Comparison of ENCODE assay signal across 8 mouse cellular contexts in the genomic region with DNA sequence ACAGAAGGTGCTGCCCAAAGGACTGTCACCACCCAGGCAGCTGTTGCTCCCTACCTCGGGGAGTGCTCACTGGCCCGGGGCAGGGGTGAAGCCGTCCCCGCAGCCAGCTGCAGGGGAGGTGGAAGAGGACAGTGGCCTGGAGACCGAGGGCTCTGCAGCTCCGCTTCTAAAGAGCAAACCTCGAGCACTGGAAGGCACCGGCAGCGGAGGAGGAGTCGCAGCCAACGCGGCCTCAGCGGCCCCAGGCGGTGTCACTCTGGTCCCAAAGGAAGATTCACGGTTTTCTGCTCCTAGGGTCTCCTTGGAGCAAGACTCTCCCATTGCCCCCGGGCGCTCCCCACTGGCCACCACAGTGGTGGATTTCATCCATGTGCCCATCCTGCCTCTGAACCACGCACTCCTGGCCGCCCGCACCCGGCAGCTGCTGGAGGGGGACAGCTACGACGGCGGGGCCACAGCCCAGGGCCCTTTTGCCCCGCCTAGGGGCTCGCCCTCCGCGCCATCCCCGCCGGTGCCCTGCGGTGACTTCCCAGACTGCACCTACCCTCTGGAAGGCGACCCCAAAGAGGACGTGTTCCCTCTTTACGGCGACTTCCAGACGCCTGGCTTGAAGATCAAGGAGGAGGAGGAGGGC. TPM values are rescaled to one million over a fixed set of nuclear protein-coding genes. Genes with fewer than 3 reads are reported as not detected.
DNase-seq lines count a peak whose midpoint lies in the region; ATAC-seq lines count a peak whose summit lies in the region.

No protein-coding gene starts in this region.

- no peaks in the 10 kb centered on the region for H3K36me3 ChIP-seq in heart, embryonic 16.5 days (ENCODE audit: control insufficient read depth, insufficient read depth)
- no peaks in the 10 kb centered on the region for H3K36me3 ChIP-seq in lung, embryonic 16.5 days (ENCODE audit: control insufficient read depth, insufficient read depth, low read length)

- peak; percentile 28 for DNase-seq in right cerebral cortex, adult 18-20 months
- DNase-seq in right cerebral cortex, postnatal 4 days = no peak
- DNase-seq in embryo, embryonic 9.5 days (ENCODE audit: extremely low spot score) = peak; percentile 51
- peak; percentile 13 for DNase-seq in layer of hippocampus, adult 9-11 months
- peak; percentile 4 for DNase-seq in retina, postnatal 7 days (ENCODE audit: low read depth, low spot score)
- no peak for DNase-seq in thymus, postnatal 10 days (ENCODE audit: low spot score in 2 of 2)

- peaks cover 50% of the 10 kb centered on the region for H3K27me3 ChIP-seq in heart, embryonic 16.5 days (ENCODE audit: control insufficient read depth, insufficient read depth, low read length)
- H3K27me3 ChIP-seq in lung, embryonic 16.5 days (ENCODE audit: control insufficient read depth, insufficient read depth, low read depth, low read length) = peaks cover 36% of the 10 kb centered on the region

- peak overlapping the region; percentile 73 for H3K4me2 ChIP-seq in heart, embryonic 16.5 days (ENCODE audit: low read depth, low read length)
- peak overlapping the region; percentile 88 for H3K4me2 ChIP-seq in lung, embryonic 16.5 days (ENCODE audit: low read depth, low read length)

- no peak overlapping the region for H3K27ac ChIP-seq in heart, embryonic 16.5 days (ENCODE audit: low read length)
- no peak overlapping the region for H3K27ac ChIP-seq in lung, embryonic 16.5 days (ENCODE audit: low read length)

- under 1% methylated on average over 34 of the region's 36 CpGs for WGBS in heart, embryonic 16.5 days
- WGBS in lung, embryonic 16.5 days = under 1% methylated on average over 27 of the region's 36 CpGs

- ATAC-seq in heart, embryonic 16.5 days (replicated peaks; ENCODE audit: extremely low read depth, insufficient read depth, low FRiP score) = no peak
- peak; percentile 33 for ATAC-seq in lung, embryonic 16.5 days (ENCODE audit: low read depth)

- no peak overlapping the region for H3K9ac ChIP-seq in heart, embryonic 16.5 days (ENCODE audit: low read length)
- peak overlapping the region; percentile 42 for H3K9ac ChIP-seq in lung, embryonic 16.5 days (ENCODE audit: low read length)

- no peaks in the 10 kb centered on the region for H3K9me3 ChIP-seq in heart, embryonic 16.5 days (replicated peaks; ENCODE audit: control insufficient read depth, low read length)
- no peaks in the 10 kb centered on the region for H3K9me3 ChIP-seq in lung, embryonic 16.5 days (ENCODE audit: control insufficient read depth, low read length)

- peaks cover 10% of the 10 kb centered on the region for H3K4me1 ChIP-seq in heart, embryonic 16.5 days (ENCODE audit: control insufficient read depth, insufficient read depth, low read length)
- H3K4me1 ChIP-seq in lung, embryonic 16.5 days (replicated peaks; ENCODE audit: control insufficient read depth, insufficient read depth, low read length) = peaks cover 14% of the 10 kb centered on the region

- peak overlapping the region; percentile 46 for H3K4me3 ChIP-seq in heart, embryonic 16.5 days (ENCODE audit: low read length)
- peak overlapping the region; percentile 57 for H3K4me3 ChIP-seq in lung, embryonic 16.5 days (ENCODE audit: low read length)

RNA-seq across cellular contexts. Expression of gene Pgr, which starts 1.5 kb away (rescaled TPM):
- 0.07 and 0.08 TPM in 2 replicates for polyA plus RNA-seq in heart, embryonic 16.5 days (2015; fragmentation: Nextera tagmentation; extraction: Ambion mirVana)
- 0.24 and 0.34 TPM in 2 replicates for polyA plus RNA-seq in lung, embryonic 16.5 days (2015; fragmentation: Nextera tagmentation; extraction: Ambion mirVana)

Comparison
In these comparisons a context has a peak if more than half of its experiments do, and no peak if none do; other contexts are left out.
1. DNase-seq: peak in right cerebral cortex, adult 18-20 months (single experiment), embryo, embryonic 9.5 days (single experiment), layer of hippocampus, adult 9-11 months (single experiment) and retina, postnatal 7 days (single experiment); none in right cerebral cortex, postnatal 4 days (single experiment) and thymus, postnatal 10 days (0 of 2).